Mouse (Mus musculus): Measurements from ENCODE around the gene Slc25a17. TPM values are rescaled to one million over a fixed set of nuclear protein-coding genes. Genes with fewer than 3 reads are reported as not detected.

The Slc25a17 gene
- total RNA-seq, 2 experiments from 2014 or later, result 83.2 to 85.2 TPM

DNA sequence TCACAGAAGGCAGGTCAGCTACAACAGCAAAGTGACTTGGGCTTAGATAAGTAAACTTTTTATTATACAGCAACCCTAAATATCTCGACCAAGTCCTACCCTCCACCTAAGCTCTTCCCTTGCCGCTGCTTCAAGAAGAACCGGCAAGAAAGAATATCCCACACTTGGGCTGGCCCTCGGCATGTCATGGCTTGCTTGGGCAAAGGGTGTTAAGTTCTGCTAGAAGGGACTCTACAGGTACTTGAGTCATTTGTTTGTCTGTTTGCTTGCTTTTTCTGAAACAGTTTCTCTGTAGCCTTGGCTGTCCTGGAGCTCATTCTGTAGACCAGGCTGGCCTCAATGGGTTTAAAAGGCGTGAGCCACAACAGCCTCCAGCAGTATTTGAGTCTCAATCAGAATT, 3.7 kb downstream of the Slc25a17 start:
- DNase-seq (ENCODE audit: low spot score in 2 of 2), result no peak

- peak in 1 of 2 experiments; percentile 37 for DNase-seq (ENCODE audit: low spot score in 2 of 2)
These were observed 5.4 kb downstream of the Slc25a17 start for GRCm38 (mm10) chr15:81355146-81355761.

- DNase-seq (ENCODE audit: low spot score in 2 of 2), result no peak
These were observed 8.0 kb downstream of the Slc25a17 start for GRCm38 (mm10) chr15:81352638-81353037.

DNA sequence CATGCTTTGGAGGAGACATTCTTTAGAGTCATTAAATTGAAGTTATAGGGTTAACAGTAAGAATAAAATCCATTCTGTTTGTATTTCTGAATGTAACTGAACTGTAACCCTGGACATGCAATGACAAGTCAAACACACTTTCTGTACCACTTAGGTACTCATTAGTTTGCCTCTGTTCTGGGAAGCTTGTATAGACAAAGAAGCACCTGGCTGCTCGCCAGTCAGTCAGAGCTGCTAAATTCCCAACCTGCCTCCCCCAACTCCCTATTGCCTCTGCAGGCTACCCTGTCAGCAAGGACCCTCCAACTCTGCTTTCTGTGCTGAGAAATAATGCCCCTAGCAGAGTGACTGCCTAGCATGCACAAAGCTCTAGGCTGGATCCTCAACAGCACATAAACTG, 10.2 kb downstream of the Slc25a17 start:
- DNase-seq (ENCODE audit: low spot score in 2 of 2), result no peak

GRCm38 (mm10) chr15:81348366-81348765, 12.2 kb downstream of the Slc25a17 start:
- DNase-seq (ENCODE audit: low spot score in 2 of 2), result no peak

- no peak for DNase-seq (ENCODE audit: low spot score in 2 of 2)
These were observed 13.1 kb downstream of the Slc25a17 start for GRCm38 (mm10) chr15:81347466-81347865.

- DNase-seq (ENCODE audit: low spot score in 2 of 2), result no peak
These were observed 19.2 kb downstream of the Slc25a17 start for GRCm38 (mm10) chr15:81341426-81341825.

DNA sequence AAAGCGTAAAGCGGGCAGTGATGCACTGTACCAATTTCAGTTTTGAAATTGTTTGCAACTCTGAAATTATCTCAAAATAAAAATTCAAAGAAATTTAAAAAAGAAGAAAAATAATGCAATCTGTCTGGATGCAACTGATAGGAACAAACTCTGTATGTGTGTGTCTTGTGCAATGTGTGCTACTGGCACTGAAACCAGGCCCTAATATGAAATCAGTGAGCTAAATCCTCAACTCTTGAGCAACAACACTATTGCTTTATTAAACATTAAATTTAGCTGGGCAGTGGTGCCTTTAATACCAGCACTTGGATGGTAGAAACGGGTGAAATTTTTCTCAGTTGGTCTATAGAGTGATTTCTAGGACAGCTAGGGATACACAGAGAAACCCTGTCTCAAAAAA, 21.5 kb downstream of the Slc25a17 start:
- DNase-seq (ENCODE audit: low spot score in 2 of 2), result no peak

GRCm38 (mm10) chr15:81336466-81336865, 24.1 kb downstream of the Slc25a17 start:
- DNase-seq (ENCODE audit: low spot score in 2 of 2), result no peak

GRCm38 (mm10) chr15:81332517-81332916, 28.1 kb downstream of the Slc25a17 start:
- no peak for DNase-seq (ENCODE audit: low spot score in 2 of 2)

DNA sequence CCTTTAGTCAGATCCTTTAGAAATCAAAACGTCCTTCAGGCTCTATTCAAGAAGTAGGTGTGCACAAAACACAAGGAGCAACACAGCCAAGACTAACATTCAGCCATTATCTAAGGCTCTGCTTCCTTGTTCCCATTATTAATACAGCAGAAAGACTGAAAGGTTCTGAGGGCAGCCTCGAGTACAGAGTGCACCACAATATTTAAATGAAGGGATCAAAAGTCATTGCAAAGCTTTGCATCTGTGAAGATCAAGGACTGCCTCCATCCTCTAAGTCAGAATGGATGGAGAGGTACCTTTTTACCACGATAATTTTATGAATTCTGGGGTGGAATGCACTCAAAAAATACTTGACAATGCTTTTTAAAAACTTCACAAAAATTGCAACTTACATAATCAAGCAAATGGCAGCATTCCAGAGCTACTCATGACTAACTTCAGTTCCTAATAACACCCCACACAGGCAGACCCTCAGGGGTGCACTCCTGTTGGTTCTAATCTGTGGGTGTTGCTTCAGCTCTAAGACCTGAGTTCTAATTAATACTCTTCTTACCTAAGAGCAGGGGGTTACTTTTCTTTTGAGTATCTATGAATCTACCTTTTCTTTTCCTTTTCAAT, 29.7 kb downstream of the Slc25a17 start:
- no peak for DNase-seq (ENCODE audit: low spot score in 2 of 2)

DNA sequence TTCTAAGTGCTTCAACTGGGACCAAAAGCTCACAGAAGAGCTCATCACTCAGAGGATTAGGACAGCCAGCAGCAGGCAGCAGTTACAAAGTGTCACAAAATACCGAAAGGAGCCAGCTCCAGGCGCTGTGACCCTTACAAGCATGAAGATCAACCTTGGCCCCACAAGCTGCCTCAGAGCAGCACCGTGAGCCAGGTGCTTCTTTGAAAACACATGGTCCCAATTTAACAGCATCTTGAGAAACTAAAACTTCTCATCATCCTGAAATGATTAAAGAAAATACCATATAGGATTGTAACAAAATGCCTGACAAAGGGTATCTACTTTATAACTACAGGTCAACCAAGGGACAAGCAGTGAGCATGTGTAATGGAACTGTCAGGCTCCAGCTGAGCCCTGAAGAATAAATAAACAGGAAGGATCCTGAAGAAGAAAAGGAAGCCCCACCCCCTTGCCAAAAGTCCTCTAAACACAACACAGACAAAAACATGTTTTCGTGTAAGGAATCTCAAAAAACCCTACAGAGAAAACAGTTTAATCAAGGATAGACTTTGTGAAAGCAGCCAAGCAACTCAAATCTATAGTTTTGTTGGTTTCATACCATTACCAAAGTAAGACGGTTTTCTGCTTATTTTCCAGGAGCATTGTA, 30.8 kb downstream of the Slc25a17 start:
- DNase-seq (ENCODE audit: low spot score in 2 of 2), result no peak

DNA sequence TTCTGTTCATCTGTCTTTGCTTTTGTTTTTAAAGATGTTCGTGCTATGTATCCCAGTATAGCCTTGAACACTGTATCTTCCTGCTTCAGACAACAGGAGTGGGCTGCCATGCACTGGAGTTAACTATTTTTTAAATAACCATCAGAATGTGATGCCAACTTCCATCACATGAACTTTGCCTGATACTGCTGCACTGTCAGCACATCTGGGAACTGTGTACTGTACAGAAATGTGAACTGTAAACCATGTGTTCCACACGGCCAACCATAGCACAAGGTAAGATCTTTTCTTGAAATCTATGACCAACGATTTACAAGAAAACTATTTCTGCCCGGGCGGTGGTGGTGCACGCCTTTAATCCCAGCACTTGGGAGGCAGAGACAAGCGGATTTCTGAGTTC, 33.1 kb downstream of the Slc25a17 start:
- DNase-seq (ENCODE audit: low spot score in 2 of 2), result no peak

DNA sequence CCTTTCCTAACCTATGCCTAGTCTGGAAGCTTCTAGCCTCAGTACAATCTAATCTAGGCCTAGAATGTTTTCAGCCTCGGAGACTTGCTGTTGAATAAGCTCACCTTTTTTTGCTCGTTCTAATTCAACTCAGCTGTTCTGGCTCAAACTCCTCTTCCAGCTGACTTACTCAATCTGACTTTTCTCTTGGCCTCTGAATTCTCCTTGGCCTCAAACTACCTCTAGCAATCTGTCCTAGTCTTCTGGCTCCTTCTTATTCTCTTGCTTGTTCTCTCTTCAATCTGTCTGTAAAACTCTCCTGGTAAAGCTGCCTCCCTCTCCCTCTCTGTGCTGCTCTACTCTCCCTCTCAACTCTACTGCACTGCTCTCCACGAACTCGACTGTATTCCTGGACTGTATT, 35.6 kb downstream of the Slc25a17 start:
- DNase-seq (ENCODE audit: low spot score in 2 of 2), result no peak

DNA sequence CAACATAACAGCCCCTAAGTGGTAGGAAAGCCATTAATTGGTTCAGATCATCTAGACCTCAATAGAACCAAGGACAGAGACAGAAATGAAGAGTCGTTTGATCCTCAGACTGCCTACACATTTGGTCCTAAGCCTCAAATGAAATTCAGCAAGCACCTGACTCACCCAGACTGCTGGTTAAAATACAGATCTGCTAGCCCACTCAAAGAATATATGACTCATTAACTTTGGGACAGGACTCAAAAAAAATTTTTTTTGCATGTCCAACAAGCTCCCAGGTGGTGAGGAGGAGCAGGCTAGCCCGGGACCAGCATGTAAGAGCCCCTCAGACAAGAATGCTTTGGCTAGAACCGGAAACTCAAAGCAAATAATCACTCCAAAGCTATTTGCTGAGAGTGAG, 40.5 kb downstream of the Slc25a17 start:
- no peak for DNase-seq (ENCODE audit: low spot score in 2 of 2)

GRCm38 (mm10) chr15:81319462-81319861, 41.1 kb downstream of the Slc25a17 start:
- DNase-seq (ENCODE audit: low spot score in 2 of 2), result no peak

DNA sequence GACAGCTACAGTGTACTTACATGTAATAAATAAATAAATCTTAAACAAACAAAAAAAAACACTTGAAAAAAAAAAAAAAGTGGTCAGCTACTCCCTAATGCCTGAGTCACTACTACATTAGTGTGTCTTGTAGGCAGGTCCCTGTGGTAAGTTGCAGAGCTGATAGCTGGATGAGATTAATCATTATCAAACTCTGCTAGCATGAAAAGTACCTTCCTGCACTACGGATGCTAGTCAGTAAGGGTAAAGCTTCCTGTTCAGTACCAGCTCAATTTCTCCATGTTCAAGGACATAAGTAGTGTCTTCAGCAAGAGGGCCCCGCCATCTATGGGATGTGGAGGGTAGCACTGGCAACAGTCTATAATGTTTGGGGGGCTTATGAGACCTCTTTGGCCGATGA, 46.7 kb downstream of the Slc25a17 start:
- no peak for DNase-seq (ENCODE audit: low spot score in 2 of 2)

DNA sequence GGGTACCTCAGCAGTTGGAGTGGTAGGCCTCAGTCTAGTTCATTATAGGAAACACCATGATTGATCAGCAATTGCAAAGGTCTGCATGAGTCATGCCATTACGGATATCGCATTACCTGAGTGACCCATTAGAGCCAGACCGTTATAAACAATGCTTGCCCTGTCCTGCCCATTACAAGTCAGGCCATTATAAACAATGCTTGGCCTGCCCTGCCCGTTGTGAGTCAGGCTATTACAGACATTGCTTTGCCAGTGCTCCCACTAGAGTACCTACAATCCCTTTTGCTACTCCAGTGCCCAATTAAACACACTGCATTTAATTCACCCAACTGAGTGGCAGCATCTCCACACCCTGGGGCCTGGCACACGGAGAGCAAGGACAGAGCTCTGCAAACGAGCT, 49.6 kb downstream of the Slc25a17 start:
- no peak for DNase-seq (ENCODE audit: low spot score in 2 of 2)

- DNase-seq (ENCODE audit: low spot score in 2 of 2), result no peak
These were observed 50.3 kb downstream of the Slc25a17 start for GRCm38 (mm10) chr15:81310353-81310752.

- no peak for DNase-seq (ENCODE audit: low spot score in 2 of 2)
These were observed 52.6 kb downstream of the Slc25a17 start for GRCm38 (mm10) chr15:81308038-81308437.

DNA sequence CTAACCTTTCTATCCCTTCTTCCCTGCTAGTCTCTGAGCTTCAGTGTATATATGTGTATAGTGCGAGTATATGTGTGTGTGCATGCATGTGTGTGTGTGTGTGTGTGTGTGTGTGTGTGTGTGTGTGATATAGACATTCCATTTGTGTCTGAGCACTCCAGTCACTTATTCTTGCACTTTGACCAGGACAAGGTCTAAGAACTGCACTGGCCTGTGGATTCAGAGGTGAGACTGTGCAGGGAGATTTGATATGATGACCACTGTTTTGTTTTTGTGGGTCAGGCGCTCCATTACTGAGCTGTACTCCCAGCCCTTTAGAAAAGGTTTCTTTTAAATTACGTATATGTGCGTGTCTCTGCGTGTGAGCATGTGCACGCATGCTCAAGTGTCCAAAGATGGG, 54.1 kb downstream of the Slc25a17 start:
- no peak for DNase-seq (ENCODE audit: low spot score in 2 of 2)

DNA sequence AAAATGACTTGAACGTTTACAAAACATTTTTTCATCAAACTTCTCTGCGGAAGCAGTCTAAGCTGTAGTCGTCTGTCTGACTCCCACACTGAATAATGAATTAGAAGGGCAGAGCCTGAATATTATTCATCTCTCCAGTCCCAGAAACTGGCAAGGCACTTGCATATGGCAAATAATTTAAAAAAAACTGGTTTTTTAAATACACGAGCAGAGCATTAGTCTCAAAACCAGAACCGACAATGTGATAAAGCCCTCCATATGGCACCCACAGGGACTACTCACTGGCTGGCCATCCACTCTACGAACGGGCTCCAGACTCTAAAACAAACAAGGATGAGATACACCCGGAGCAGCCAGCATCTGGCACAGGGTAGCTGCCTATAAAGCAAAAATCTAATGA, 55.6 kb downstream of the Slc25a17 start:
- no peak for DNase-seq (ENCODE audit: low spot score in 2 of 2)

DNA sequence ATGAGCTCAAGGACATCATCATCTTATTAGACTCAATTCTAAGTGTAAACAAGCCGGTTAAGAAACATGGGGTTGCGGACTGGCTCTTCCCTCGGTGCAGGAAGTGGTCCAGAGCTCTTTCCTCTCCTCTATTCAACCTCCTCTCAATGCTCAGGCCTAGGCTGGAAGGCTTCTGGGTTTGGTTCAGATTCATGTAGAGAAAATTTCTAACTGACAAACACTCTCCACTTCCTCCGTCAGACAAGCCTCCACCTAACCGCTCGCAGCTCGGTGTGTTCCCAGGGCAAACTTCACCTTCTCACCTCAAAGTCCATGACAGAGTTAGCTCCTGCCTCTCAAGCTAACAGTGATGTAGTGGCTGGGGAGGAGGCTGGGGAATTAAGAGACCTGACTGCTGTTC, 56.6 kb downstream of the Slc25a17 start:
- no peak for DNase-seq (ENCODE audit: low spot score in 2 of 2)

All from adrenal gland, postnatal 4 days (tissue).